Mouse (Mus musculus): ENCODE results near the gene Ptprg.

GRCm38 (mm10) chr14:12177436-12177835, 624.1 kb downstream of the Ptprg start:
- TF ChIP-seq MYOD1 (IDR thresholded peaks at IDR 0.05; ENCODE audit: control insufficient read depth, insufficient read length, low read depth) = no peak
- TF ChIP-seq MAX (IDR thresholded peaks at IDR 0.05) = no peak
- TF ChIP-seq CTCF (IDR thresholded peaks at IDR 0.05; ENCODE audit: control insufficient read depth, insufficient read depth, insufficient read length) = no peak
- TF ChIP-seq USF1 (IDR thresholded peaks at IDR 0.05; ENCODE audit: low read depth) = no peak
- no peak for TF ChIP-seq CEBPB (IDR thresholded peaks at IDR 0.05; ENCODE audit: low read depth)
- no peak for TF ChIP-seq MYOG (IDR thresholded peaks at IDR 0.05; ENCODE audit: control insufficient read depth, extremely low read depth, insufficient read length)
- no peak for TF ChIP-seq FOSL1 (IDR thresholded peaks at IDR 0.05; ENCODE audit: insufficient read depth, low read length, poor library complexity, severe bottlenecking)

Measured in C2C12 (cell line).